Mouse (Mus musculus) midbrain, embryonic 13.5 days (tissue): Measurements from ENCODE around the gene Fbxl21. TPM values are rescaled to one million over a fixed set of nuclear protein-coding genes. Genes with fewer than 3 reads are reported as not detected.

ENCODE experiments used
- ATAC-seq: fragments of 200-750 bp; cut with Nextera tagmentation; 2 replicates; pipeline ENCODE4 v1.8.0; 2017; ENCODE audit warnings: mild to moderate bottlenecking, moderate TSS enrichment, moderate library complexity
- H3K27ac ChIP-seq: fragments of 300-500 bp; sonication (generic); 2 replicates; pipeline ENCODE4 v1.5.1; 2015; ENCODE audit warnings: inconsistent platforms, mild to moderate bottlenecking, moderate library complexity
- H3K27me3 ChIP-seq: fragments of 300-500 bp; sonication (generic); 2 replicates; pipeline ENCODE4 v1.6.1; 2015; ENCODE audit warnings: mild to moderate bottlenecking, inconsistent platforms
- H3K36me3 ChIP-seq: fragments of 300-500 bp; sonication (generic); 2 replicates; pipeline ENCODE4 v1.6.1; 2015; ENCODE audit warnings: mild to moderate bottlenecking, inconsistent platforms
- H3K4me1 ChIP-seq: fragments of 300-500 bp; sonication (generic); replicated peaks from 2 replicates; pipeline ENCODE4 v1.6.1; 2015; ENCODE audit warnings: inconsistent platforms
- H3K4me2 ChIP-seq: fragments of 300-500 bp; sonication (generic); replicated peaks from 2 replicates; pipeline ENCODE4 v1.6.1; 2015; ENCODE audit warnings: moderate library complexity, mild to moderate bottlenecking, inconsistent platforms
- H3K4me3 ChIP-seq: fragments of 300-500 bp; sonication (generic); replicated peaks from 2 replicates; pipeline ENCODE4 v1.5.1; 2015; ENCODE audit warnings: mild to moderate bottlenecking, inconsistent platforms
- H3K9ac ChIP-seq: fragments of 300-500 bp; sonication (generic); replicated peaks from 2 replicates; pipeline ENCODE4 v1.6.1; 2015; ENCODE audit warnings: mild to moderate bottlenecking, inconsistent platforms
- H3K9me3 ChIP-seq: fragments of 300-500 bp; sonication (generic); 2 replicates; pipeline ENCODE4 v1.6.1; 2016; ENCODE audit warnings: mild to moderate bottlenecking, inconsistent platforms
- WGBS: fragments of 180-500 bp; shearing (Covaris S2); methylation state at CpG from one replicate; pipeline ENCODE4 v1.1.7; 2015; 5-methylcytosine and 5-hydroxymethylcytosine counted together
- polyA plus RNA-seq: library from polyadenylated mRNA; unstranded; fragments of >200 nt; fragmentation: Nextera tagmentation; extraction: Ambion mirVana; gene quantifications from 2 replicates; pipeline ENCODE4 v1.2.1, GENCODE M21; 2015

Gene Fbxl21
- polyA plus RNA-seq, 1 experiment from 2014 or later = 2.6 TPM

- no peaks in the 10 kb centered on the region for H3K4me1 ChIP-seq
- H3K4me2 ChIP-seq = no peak overlapping the region
- no peak for ATAC-seq
- no peak overlapping the region for H3K9ac ChIP-seq
- peaks cover 12% of the 10 kb centered on the region for H3K9me3 ChIP-seq
- no peaks in the 10 kb centered on the region for H3K36me3 ChIP-seq
- 91% methylated on average over 12 of the region's 12 CpGs for WGBS
- no peaks in the 10 kb centered on the region for H3K27me3 ChIP-seq
- no peak overlapping the region for H3K4me3 ChIP-seq
- H3K27ac ChIP-seq = no peak overlapping the region
Measured at GRCm38 (mm10) chr13:56537026-56537425, 14.8 kb downstream of the Fbxl21 start.

DNA sequence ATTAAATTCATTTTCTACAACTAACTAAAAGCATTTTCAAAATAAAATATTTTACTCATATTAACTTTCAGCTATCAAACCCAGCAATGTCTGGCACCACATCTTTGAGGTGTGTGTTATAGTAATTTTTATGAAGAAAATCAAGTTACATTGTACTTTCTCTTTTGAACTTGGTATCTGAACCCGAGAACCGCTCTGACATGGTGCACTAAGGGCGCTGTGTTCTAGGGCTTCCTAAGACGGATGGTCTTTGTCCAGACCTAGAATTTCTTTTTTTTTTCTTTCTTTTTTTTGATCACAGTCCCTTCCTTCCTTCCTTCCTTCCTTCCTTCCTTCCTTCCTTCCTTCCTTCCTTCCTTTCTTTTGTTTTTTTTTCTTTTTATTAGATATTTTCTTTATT, 17.6 kb downstream of the Fbxl21 start:
- 94% methylated on average over 4 of the region's 4 CpGs for WGBS
- Histone ChIP-seq H3K9ac (no peak overlapping the region), H3K36me3 (no peaks in the 10 kb centered on the region), H3K27ac (no peak overlapping the region), H3K27me3 (no peaks in the 10 kb centered on the region), H3K4me2 (no peak overlapping the region), H3K9me3 (peaks cover 4% of the 10 kb centered on the region; the same call in 1 of the 2 replicates), H3K4me1 (peaks cover 4% of the 10 kb centered on the region; the same call in 1 of the 2 replicates), H3K4me3 (no peak overlapping the region)
- no peak for ATAC-seq

GRCm38 (mm10) chr13:56543805-56544204, 21.5 kb downstream of the Fbxl21 start:
- H3K27me3 ChIP-seq = no peaks in the 10 kb centered on the region
- no peak overlapping the region for H3K27ac ChIP-seq
- H3K36me3 ChIP-seq = no peaks in the 10 kb centered on the region
- no peak for ATAC-seq
- H3K9ac ChIP-seq = no peak overlapping the region
- H3K4me1 ChIP-seq = peaks cover 4% of the 10 kb centered on the region; the same call in 1 of the 2 replicates
- no peak overlapping the region for H3K4me3 ChIP-seq
- 53% methylated on average over 9 of the region's 9 CpGs for WGBS
- no peaks in the 10 kb centered on the region for H3K9me3 ChIP-seq
- H3K4me2 ChIP-seq = no peak overlapping the region

- no peaks in the 10 kb centered on the region for H3K9me3 ChIP-seq
- no peaks in the 10 kb centered on the region for H3K27me3 ChIP-seq
- no peak overlapping the region for H3K27ac ChIP-seq
- 53% methylated on average over 3 of the region's 3 CpGs for WGBS
- peaks cover 4% of the 10 kb centered on the region; the same call in 1 of the 2 replicates for H3K4me1 ChIP-seq
- H3K36me3 ChIP-seq = no peaks in the 10 kb centered on the region
- H3K4me3 ChIP-seq = no peak overlapping the region
- no peak overlapping the region for H3K9ac ChIP-seq
- H3K4me2 ChIP-seq = no peak overlapping the region
- ATAC-seq = no peak
Measured at GRCm38 (mm10) chr13:56544956-56545355, 22.7 kb downstream of the Fbxl21 start.

GRCm38 (mm10) chr13:56548401-56548800, 26.1 kb downstream of the Fbxl21 start, which contains the start of gene Lect2:
Lect2 (minus strand) TSS chr13:56548502.
- Histone ChIP-seq H3K4me3 (no peak within 1 kb of the TSS), H3K9ac (no peak within 1 kb of the TSS), H3K27me3 (no peaks in the 10 kb centered on the region), H3K4me2 (no peak within 1 kb of the TSS), H3K9me3 (no peaks in the 10 kb centered on the region), H3K36me3 (no peaks in the 10 kb centered on the region), H3K4me1 (peaks cover 4% of the 10 kb centered on the region; the same call in 1 of the 2 replicates), H3K27ac (no peak within 1 kb of the TSS)
- WGBS = 84% methylated on average over 9 of the region's 9 CpGs
- no peak for ATAC-seq

GRCm38 (mm10) chr13:56549364-56549763, 27.1 kb downstream of the Fbxl21 start:
- no peaks in the 10 kb centered on the region for H3K36me3 ChIP-seq
- ATAC-seq = no peak
- peaks cover 6% of the 10 kb centered on the region; the same call in 1 of the 2 replicates for H3K4me1 ChIP-seq
- no peak overlapping the region for H3K27ac ChIP-seq
- WGBS = 83% methylated on average over 4 of the region's 4 CpGs
- H3K9ac ChIP-seq = no peak overlapping the region
- no peaks in the 10 kb centered on the region for H3K9me3 ChIP-seq
- H3K4me3 ChIP-seq = no peak overlapping the region
- no peak overlapping the region for H3K4me2 ChIP-seq
- no peaks in the 10 kb centered on the region for H3K27me3 ChIP-seq

DNA sequence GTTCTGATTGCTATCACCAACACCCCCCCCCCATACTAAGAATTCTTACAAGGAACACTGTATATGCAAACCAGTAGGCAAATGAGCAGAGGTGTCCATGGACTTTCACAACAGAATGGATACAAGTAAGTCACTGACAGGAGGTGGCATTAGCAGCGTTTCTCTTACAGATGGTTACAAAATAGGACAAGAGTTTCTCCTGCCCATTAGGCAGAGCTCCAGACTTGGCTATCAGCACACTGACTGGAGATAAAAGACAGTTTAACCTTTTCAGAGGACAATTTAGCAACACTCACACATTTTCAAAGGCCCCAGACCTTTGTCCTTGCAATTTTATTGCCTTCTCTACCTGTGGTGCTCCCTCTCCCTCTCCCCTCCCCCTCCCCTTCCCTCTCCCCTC, 28.3 kb downstream of the Fbxl21 start:
- H3K36me3 ChIP-seq = no peaks in the 10 kb centered on the region
- H3K4me1 ChIP-seq = peaks cover 13% of the 10 kb centered on the region
- no peak for ATAC-seq
- no peak overlapping the region for H3K9ac ChIP-seq
- no peaks in the 10 kb centered on the region for H3K9me3 ChIP-seq
- no peaks in the 10 kb centered on the region for H3K27me3 ChIP-seq
- WGBS = 64% methylated on average over 1 of the region's 1 CpGs
- no peak overlapping the region for H3K4me3 ChIP-seq
- H3K27ac ChIP-seq = no peak overlapping the region
- no peak overlapping the region for H3K4me2 ChIP-seq

DNA sequence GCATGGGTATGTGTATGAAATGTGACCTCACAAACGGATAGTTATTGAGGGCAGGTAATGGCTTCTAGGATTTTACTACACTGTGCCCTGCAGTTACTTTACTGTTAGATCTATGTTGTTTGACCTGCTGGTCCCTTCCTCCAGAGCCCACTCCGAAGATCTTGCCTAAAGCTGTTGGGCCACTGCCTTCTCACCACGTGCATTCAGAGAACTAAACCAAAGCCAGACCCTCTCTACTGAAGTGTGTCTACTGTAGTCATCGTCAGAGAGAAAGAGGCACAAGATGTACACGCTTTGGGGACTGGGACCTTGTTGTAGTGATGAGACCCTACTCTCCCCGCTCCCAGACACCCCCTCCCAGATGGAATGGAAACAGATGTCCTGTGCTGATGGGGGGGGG, 29.4 kb downstream of the Fbxl21 start:
- no peaks in the 10 kb centered on the region for H3K27me3 ChIP-seq

GRCm38 (mm10) chr13:56553923-56554322, 31.7 kb downstream of the Fbxl21 start:
- Histone ChIP-seq H3K9ac (no peak overlapping the region), H3K9me3 (no peaks in the 10 kb centered on the region), H3K27me3 (0 out of 2 replicates have a peak, but pooled peaks cover 6% of the 10 kb centered on the region), H3K27ac (no peak overlapping the region), H3K36me3 (no peaks in the 10 kb centered on the region), H3K4me1 (peaks cover 13% of the 10 kb centered on the region), H3K4me3 (no peak overlapping the region), H3K4me2 (no peak overlapping the region)
- ATAC-seq = no peak
- 52% methylated on average over 2 of the region's 2 CpGs for WGBS

More for the DNA sequence above, 29.4 kb downstream of the Fbxl21 start:
- H3K4me2 ChIP-seq = no peak overlapping the region
- no peak overlapping the region for H3K4me3 ChIP-seq
- H3K9ac ChIP-seq = no peak overlapping the region
- no peak for ATAC-seq
- 86% methylated on average over 6 of the region's 6 CpGs for WGBS
- H3K4me1 ChIP-seq = peaks cover 13% of the 10 kb centered on the region
- H3K36me3 ChIP-seq = no peaks in the 10 kb centered on the region
- H3K9me3 ChIP-seq = no peaks in the 10 kb centered on the region
- H3K27ac ChIP-seq = no peak overlapping the region

GRCm38 (mm10) chr13:56554409-56554808, 32.1 kb downstream of the Fbxl21 start:
- WGBS = 4% methylated on average over 2 of the region's 2 CpGs
- ATAC-seq = peak; percentile 62
- Histone ChIP-seq H3K4me1 (peaks cover 13% of the 10 kb centered on the region), H3K9ac (no peak overlapping the region), H3K36me3 (no peaks in the 10 kb centered on the region), H3K27ac (no peak overlapping the region), H3K4me2 (no peak overlapping the region), H3K27me3 (0 out of 2 replicates have a peak, but pooled peaks cover 10% of the 10 kb centered on the region), H3K9me3 (no peaks in the 10 kb centered on the region), H3K4me3 (no peak overlapping the region)

- no peak for ATAC-seq
- Histone ChIP-seq H3K9me3 (no peaks in the 10 kb centered on the region), H3K9ac (no peak overlapping the region), H3K4me2 (no peak overlapping the region), H3K27me3 (0 out of 2 replicates have a peak, but pooled peaks cover 10% of the 10 kb centered on the region), H3K4me3 (no peak overlapping the region), H3K36me3 (no peaks in the 10 kb centered on the region), H3K27ac (no peak overlapping the region), H3K4me1 (peaks cover 13% of the 10 kb centered on the region)
- 3% methylated on average over 1 of the region's 1 CpGs for WGBS
Measured at GRCm38 (mm10) chr13:56555957-56556356, 33.7 kb downstream of the Fbxl21 start.

DNA sequence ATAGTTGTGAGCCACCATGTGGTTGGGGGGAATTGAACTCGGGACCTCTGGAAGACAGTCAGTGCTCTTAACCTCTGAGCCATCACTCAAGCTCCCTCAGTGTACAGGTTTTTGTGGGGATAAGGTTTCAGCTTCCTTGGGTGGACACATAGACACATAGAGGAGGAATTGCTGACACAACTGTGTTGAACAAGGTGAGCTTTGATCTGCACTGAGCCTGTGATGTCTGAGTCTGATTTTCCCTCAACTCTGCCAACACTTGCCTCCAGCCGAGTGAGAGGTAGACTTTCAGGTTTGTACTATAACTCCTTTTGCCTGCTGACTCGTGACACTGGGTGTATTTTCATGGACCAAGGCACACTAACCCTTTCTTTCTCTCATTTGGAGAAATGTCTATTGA, 34.4 kb downstream of the Fbxl21 start:
- 85% methylated on average over 3 of the region's 3 CpGs for WGBS
- H3K27ac ChIP-seq = no peak overlapping the region
- H3K36me3 ChIP-seq = no peaks in the 10 kb centered on the region
- H3K4me2 ChIP-seq = no peak overlapping the region
- no peak for ATAC-seq
- peaks cover 13% of the 10 kb centered on the region for H3K4me1 ChIP-seq
- no peaks in the 10 kb centered on the region for H3K9me3 ChIP-seq
- H3K9ac ChIP-seq = no peak overlapping the region
- no peak overlapping the region for H3K4me3 ChIP-seq
- H3K27me3 ChIP-seq = 0 out of 2 replicates have a peak, but pooled peaks cover 10% of the 10 kb centered on the region

DNA sequence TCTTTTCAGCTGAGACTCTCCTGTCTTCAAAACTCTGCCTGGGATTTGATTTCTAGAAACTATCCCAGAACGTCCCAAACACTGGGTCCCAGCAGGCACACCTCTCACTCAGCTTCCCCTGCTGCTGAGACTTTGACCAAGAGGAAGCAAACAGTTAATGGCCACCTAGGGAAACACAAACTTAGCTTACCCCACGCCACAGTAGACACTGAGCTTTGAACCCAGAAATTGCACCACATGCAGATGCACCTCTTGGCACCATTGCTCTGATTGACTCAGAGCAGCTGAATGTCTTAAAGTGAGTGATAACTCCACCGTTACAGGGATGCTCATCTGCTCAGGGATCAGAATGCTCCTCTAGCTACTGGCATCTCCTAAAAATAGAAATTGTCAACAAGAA, 36.5 kb downstream of the Fbxl21 start:
- H3K9me3 ChIP-seq = no peaks in the 10 kb centered on the region
- peaks cover 13% of the 10 kb centered on the region for H3K4me1 ChIP-seq
- H3K4me3 ChIP-seq = no peak overlapping the region
- H3K27ac ChIP-seq = no peak overlapping the region
- no peaks in the 10 kb centered on the region for H3K36me3 ChIP-seq
- ATAC-seq = no peak
- H3K4me2 ChIP-seq = no peak overlapping the region
- H3K27me3 ChIP-seq = 0 out of 2 replicates have a peak, but pooled peaks cover 10% of the 10 kb centered on the region
- 44% methylated on average over 3 of the region's 3 CpGs for WGBS
- H3K9ac ChIP-seq = no peak overlapping the region
